Mouse (Mus musculus) spleen, adult 2 months (tissue): ENCODE data around the gene Pold1.

ENCODE experiments used
- CTCF ChIP-seq: fragments of 200-500 bp; IDR thresholded peaks from 2 replicates; pipeline ENCODE4 v1.5.1; 2011; ENCODE audit warnings: mild to moderate bottlenecking, inconsistent platforms; ENCODE audit not compliant: insufficient read depth, insufficient read length, insufficient replicate concordance; ENCODE audit errors: extremely low read depth
- POLR2A ChIP-seq: fragments of 200-500 bp; IDR thresholded peaks from 2 replicates; pipeline ENCODE4 v1.6.1; 2011; ENCODE audit warnings: low read depth, low read length, inconsistent platforms

DNA sequence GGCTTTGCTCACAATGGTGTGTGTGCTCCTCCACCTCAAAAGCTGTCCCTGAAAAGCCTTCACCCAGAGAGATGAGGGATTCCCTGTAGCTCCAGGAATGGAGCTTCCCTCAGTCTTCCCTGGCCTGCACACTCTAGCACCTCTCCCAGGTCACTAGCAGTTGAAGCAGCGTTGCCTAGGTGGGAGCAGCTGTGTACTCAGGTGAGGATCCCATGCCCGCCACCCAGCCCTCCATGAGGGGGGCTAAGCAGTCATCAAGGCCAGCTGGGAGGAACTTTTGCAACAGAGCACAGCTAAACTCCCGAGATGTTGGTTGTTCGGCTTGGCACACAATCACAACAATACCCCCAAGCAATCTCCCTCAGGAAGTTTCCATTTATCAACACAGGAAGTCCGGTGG, 34.1 kb upstream of the Pold1 start:
- TF ChIP-seq POLR2A (no peak), CTCF (no peak)
